Mouse (Mus musculus) forebrain, embryonic 12.5 days (tissue): ENCODE data around the gene Arl15. TPM values are rescaled to one million over a fixed set of nuclear protein-coding genes. Genes with fewer than 3 reads are reported as not detected.

Experiments used
- ATAC-seq: fragments of 200-750 bp; cut with Nextera tagmentation; 2 replicates; pipeline ENCODE4 v1.8.0; 2017; ENCODE audit warnings: moderate TSS enrichment; ENCODE audit not compliant: low FRiP score
- H3K27ac ChIP-seq: fragments of 300-500 bp; sonication (generic); 2 replicates; pipeline ENCODE4 v1.5.1; 2016; ENCODE audit warnings: mild to moderate bottlenecking
- H3K27me3 ChIP-seq: fragments of 300-500 bp; sonication (generic); 2 replicates; pipeline ENCODE4 v1.6.1; 2016; ENCODE audit warnings: mild to moderate bottlenecking
- H3K36me3 ChIP-seq: fragments of 300-500 bp; sonication (generic); replicated peaks from 2 replicates; pipeline ENCODE4 v1.6.1; 2016; ENCODE audit warnings: mild to moderate bottlenecking
- H3K4me1 ChIP-seq: fragments of 300-500 bp; sonication (generic); 2 replicates; pipeline ENCODE4 v1.6.1; 2016
- H3K4me2 ChIP-seq: fragments of 300-500 bp; sonication (generic); 2 replicates; pipeline ENCODE4 v1.6.1; 2016; ENCODE audit warnings: mild to moderate bottlenecking, moderate library complexity
- H3K4me3 ChIP-seq: fragments of 300-500 bp; sonication (generic); replicated peaks from 2 replicates; pipeline ENCODE4 v1.5.1; 2016; ENCODE audit warnings: mild to moderate bottlenecking
- H3K9ac ChIP-seq: fragments of 300-500 bp; sonication (generic); 2 replicates; pipeline ENCODE4 v1.6.1; 2016; ENCODE audit warnings: mild to moderate bottlenecking
- H3K9me3 ChIP-seq: fragments of 300-500 bp; sonication (generic); 2 replicates; pipeline ENCODE4 v1.6.1; 2016
- WGBS: fragments of 180-500 bp; shearing (Covaris S2); methylation state at CpG from one replicate; pipeline ENCODE4 v1.1.7; 2016; 5-methylcytosine and 5-hydroxymethylcytosine counted together
- polyA plus RNA-seq: library from polyadenylated mRNA; unstranded; fragments of >200 nt; fragmentation: Nextera tagmentation; extraction: Ambion mirVana; gene quantifications from 2 replicates; pipeline ENCODE4 v1.2.1, GENCODE M21; 2016

Gene Arl15
- polyA plus RNA-seq, 1 experiment from 2014 or later = 16.9 TPM

DNA sequence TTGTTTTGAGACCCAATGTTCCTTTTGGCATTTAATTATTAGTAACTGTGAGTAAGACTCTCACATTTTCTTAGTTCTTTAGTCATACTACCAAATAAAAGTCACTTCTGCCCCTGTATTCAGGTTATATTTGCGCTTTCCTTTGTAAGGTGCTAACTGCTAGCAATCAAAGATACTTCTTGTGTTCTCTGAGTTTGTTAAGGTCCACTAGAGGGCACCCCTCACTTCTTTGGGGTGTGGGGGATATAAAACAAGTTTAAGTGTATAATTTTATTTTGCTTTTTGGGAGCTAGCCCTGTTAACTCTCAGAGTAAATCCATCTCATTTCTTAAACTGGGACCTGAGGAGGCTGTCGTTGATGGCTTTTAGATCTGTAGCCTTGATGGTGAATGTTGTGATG is 73.4 kb downstream of the Arl15 start:
- H3K4me2 ChIP-seq = no peak overlapping the region
- WGBS = 95% methylated on average over 2 of the region's 2 CpGs
- ATAC-seq = no peak
- no peaks in the 10 kb centered on the region for H3K27me3 ChIP-seq
- no peak overlapping the region for H3K27ac ChIP-seq
- H3K9me3 ChIP-seq = no peaks in the 10 kb centered on the region
- H3K9ac ChIP-seq = no peak overlapping the region
- no peak overlapping the region for H3K4me3 ChIP-seq
- no peaks in the 10 kb centered on the region for H3K36me3 ChIP-seq
- peaks cover 8% of the 10 kb centered on the region; the same call in 1 of the 2 replicates for H3K4me1 ChIP-seq

DNA sequence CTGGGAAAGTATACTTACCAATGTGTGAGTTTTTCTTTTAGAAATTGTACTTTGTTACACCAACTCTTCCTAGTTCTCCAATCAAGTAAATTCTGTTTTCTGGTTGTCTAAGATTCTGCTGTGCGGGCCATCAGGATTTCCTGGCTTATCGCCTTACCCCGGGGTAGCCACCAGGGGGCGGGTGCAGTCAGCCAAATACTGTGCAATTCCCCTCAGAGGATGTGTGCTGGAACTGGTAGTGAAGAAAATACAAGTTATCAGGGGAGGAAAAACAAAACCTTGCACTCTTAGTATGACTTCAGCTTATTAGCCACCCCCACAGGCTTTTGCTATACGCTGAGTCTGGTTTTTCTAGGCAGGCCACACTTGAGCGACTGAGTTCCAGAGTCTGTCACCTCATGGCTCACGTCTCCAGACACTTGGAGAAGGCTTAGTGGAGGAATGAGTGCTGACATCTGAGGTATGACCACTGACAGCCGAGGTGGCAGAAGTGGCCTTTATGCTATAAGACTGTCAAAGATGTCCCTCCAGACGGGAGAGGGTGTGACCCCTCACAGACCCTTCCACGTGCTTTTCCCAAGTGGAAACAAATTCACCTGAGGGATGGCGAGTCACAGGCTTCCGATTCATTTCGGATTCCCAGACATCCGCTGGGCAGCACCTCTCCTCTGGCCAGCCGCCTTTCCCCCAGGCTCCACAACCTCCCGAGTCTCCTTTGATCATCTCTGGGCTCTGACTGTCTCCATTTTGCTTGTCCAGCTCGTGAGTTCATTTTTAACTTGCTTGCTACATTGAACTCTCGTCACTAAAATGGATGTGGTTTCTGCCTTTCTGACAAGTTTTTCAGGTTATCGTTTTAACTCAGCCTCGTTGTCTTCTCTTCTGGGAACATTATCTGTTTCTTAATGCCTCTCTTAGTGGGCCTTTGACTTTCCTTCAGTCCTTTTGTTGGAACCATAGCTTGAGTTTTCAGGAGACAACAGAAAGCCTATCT is 75.2 kb downstream of the Arl15 start:
- no peak overlapping the region for H3K4me2 ChIP-seq
- H3K4me3 ChIP-seq = no peak overlapping the region
- 68% methylated on average over 20 of the region's 20 CpGs for WGBS
- H3K27me3 ChIP-seq = no peaks in the 10 kb centered on the region
- H3K9me3 ChIP-seq = no peaks in the 10 kb centered on the region
- H3K27ac ChIP-seq = no peak overlapping the region
- H3K4me1 ChIP-seq = peaks cover 6% of the 10 kb centered on the region; the same call in 1 of the 2 replicates
- peak; percentile 42; the same call in 1 of the 2 replicates for ATAC-seq
- H3K36me3 ChIP-seq = no peaks in the 10 kb centered on the region
- no peak overlapping the region for H3K9ac ChIP-seq

DNA sequence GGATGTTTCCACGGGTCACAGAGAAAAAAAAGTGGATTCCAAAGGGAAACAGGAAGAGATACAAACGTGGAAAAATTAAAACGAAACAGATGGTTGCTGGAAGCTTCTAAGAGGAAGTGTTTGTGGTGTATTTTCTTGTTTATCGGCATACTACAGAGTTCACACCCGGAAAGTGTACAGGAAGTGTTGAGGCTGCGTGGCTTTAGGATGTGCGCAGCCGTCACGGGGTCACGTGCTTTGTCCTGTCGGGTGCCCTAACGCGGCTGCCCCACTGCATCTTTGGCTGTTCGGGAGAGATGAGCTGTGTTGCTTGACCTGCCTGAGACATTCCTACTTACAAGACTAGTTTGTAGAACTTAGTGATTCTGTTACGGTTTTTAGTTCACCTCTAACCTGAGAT is 76.1 kb downstream of the Arl15 start:
- H3K4me1 ChIP-seq = peaks cover 3% of the 10 kb centered on the region; the same call in 1 of the 2 replicates
- H3K4me3 ChIP-seq = no peak overlapping the region
- no peaks in the 10 kb centered on the region for H3K27me3 ChIP-seq
- H3K9me3 ChIP-seq = no peaks in the 10 kb centered on the region
- no peak for ATAC-seq
- WGBS = 87% methylated on average over 15 of the region's 15 CpGs
- no peaks in the 10 kb centered on the region for H3K36me3 ChIP-seq
- no peak overlapping the region for H3K4me2 ChIP-seq
- no peak overlapping the region for H3K9ac ChIP-seq
- H3K27ac ChIP-seq = no peak overlapping the region

DNA sequence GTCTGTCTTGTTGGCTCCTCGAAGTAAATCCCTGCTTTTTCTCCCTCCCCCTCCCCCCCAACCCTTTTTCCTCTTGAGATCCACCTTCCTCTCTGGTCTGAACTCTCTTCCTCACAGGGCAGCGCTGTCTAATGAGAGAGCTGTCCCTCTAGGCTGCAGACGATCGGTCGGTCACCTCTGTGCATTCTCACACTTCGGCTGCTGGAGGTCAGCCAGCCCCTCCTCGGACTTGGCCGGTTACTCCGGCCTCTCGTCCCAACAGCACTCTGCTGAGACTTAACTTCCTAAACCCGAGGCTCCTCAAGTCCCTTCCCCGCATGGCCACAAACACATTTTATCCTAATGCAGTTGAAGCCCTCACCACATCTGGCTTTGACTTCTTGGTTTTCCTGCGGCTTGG is 77.5 kb downstream of the Arl15 start:
- Histone ChIP-seq H3K36me3 (no peaks in the 10 kb centered on the region), H3K27ac (no peak overlapping the region), H3K4me3 (no peak overlapping the region), H3K9ac (no peak overlapping the region), H3K27me3 (no peaks in the 10 kb centered on the region), H3K4me1 (peaks cover 4% of the 10 kb centered on the region), H3K4me2 (no peak overlapping the region), H3K9me3 (no peaks in the 10 kb centered on the region)
- 76% methylated on average over 13 of the region's 13 CpGs for WGBS
- ATAC-seq = no peak

DNA sequence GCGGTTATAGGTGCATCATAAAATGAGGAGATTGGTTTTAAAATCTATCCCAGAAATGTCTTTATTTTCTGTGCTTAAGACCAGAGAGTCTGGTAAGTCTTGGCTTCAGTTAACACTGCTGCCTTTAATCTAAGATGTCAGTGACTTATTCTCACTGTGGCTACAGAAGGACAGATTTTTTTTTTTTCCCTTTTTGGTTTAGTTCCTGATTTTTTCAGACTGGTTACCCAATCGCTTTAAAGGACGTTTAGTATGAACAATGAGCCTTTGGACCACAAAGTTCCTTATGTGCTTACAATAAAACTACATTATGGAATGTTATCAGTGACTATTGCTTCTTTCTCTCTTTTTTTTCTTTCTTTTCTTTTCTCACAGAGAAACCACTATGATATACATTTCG is 81.4 kb downstream of the Arl15 start:
- 62% methylated on average over 4 of the region's 4 CpGs for WGBS
- ATAC-seq = no peak
- H3K36me3 ChIP-seq = no peaks in the 10 kb centered on the region

DNA sequence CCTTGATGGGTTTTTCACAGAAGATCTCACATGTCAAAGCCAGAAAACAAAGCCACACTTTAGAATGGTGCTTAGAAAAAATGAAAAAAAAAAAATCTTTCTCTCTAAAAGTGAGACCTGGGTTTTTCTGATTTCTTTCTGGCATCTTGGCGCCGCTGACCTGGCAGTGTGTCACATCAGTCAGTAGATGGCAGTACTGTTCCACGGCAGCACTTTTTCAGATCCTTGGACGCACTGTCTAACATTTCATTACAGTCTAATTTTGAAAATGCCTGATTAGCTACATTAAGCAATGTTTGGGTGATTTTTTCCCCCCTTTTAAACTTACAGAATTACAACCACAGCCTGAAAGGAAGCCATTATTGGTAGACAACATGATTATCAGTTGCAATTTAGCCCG is 83.1 kb downstream of the Arl15 start:
- no peaks in the 10 kb centered on the region for H3K27me3 ChIP-seq
- peak; percentile 49; the same call in 1 of the 2 replicates for ATAC-seq
- H3K4me1 ChIP-seq = peaks cover 47% of the 10 kb centered on the region
- H3K36me3 ChIP-seq = no peaks in the 10 kb centered on the region
- no peak overlapping the region for H3K27ac ChIP-seq
- no peak overlapping the region for H3K9ac ChIP-seq
- H3K4me3 ChIP-seq = no peak overlapping the region
- H3K4me2 ChIP-seq = no peak overlapping the region
- WGBS = 8% methylated on average over 5 of the region's 5 CpGs
- H3K9me3 ChIP-seq = no peaks in the 10 kb centered on the region

More for the DNA sequence above, 81.4 kb downstream of the Arl15 start:
- Histone ChIP-seq H3K4me2 (no peak overlapping the region), H3K9me3 (no peaks in the 10 kb centered on the region), H3K4me3 (no peak overlapping the region), H3K27ac (no peak overlapping the region), H3K9ac (no peak overlapping the region), H3K27me3 (no peaks in the 10 kb centered on the region), H3K4me1 (peaks cover 38% of the 10 kb centered on the region)

DNA sequence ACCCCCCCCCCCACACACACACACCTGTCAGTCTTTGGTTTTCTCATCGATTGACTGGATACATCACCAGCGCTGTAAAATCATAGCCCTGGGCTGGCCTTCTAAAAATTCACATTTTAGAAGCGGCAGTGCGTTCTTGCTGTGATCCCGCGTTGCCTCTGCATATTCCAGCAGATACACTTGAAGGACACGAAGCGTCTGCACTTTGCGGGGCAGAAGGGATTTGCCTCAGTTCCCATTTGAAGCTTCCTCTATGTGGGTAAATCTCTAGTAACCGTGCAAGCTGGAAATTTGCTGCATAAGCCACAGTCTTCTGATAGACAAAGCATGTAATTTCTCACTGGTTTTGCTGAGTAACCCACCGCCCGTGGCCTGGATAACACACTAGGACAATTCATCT is 84.3 kb downstream of the Arl15 start:
- Histone ChIP-seq H3K9me3 (no peaks in the 10 kb centered on the region), H3K27ac (no peak overlapping the region), H3K4me3 (no peak overlapping the region), H3K4me2 (no peak overlapping the region), H3K36me3 (no peaks in the 10 kb centered on the region), H3K4me1 (peaks cover 54% of the 10 kb centered on the region), H3K9ac (no peak overlapping the region), H3K27me3 (no peaks in the 10 kb centered on the region)
- whole genome bisulfite sequencing = 63% methylated on average over 12 of the region's 12 CpGs
- ATAC-seq = no peak

DNA sequence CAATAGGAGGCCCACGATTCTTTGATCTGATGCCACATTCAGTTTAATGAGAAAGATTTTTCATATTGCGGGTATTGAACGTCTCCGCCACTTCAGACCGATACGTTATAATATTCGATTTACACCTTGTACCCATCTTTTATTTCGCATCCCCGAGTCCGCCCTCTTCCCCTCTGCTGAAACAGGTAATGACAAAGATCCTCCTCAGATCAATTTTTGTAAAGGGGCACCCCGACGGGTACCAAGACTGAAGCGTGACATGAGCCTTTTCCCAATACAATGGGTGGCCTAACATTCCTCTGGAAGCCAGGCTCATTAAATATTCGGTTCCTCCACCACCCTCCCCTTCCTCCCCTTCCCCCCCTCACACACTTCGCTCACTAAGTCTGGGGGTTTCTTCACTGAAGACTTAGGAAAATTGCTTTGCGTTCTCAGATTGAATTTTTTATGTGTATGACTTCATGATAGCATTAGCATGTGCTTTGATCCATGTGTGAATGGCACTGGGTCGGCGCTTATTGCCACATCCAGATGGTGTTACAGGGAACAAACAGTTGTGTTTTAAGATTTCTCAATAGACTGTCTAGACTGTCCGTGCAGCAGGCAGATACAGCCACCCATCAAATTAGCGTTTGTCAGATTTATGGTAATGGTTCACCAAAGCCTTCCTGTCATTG is 85.5 kb downstream of the Arl15 start:
- Histone ChIP-seq H3K27ac (no peak overlapping the region), H3K36me3 (no peaks in the 10 kb centered on the region), H3K4me3 (no peak overlapping the region), H3K27me3 (no peaks in the 10 kb centered on the region), H3K4me2 (peak overlapping the region; percentile 39), H3K9me3 (no peaks in the 10 kb centered on the region), H3K4me1 (peaks cover 54% of the 10 kb centered on the region), H3K9ac (no peak overlapping the region)
- peak; percentile 72 for ATAC-seq
- WGBS = 18% methylated on average over 20 of the region's 20 CpGs

DNA sequence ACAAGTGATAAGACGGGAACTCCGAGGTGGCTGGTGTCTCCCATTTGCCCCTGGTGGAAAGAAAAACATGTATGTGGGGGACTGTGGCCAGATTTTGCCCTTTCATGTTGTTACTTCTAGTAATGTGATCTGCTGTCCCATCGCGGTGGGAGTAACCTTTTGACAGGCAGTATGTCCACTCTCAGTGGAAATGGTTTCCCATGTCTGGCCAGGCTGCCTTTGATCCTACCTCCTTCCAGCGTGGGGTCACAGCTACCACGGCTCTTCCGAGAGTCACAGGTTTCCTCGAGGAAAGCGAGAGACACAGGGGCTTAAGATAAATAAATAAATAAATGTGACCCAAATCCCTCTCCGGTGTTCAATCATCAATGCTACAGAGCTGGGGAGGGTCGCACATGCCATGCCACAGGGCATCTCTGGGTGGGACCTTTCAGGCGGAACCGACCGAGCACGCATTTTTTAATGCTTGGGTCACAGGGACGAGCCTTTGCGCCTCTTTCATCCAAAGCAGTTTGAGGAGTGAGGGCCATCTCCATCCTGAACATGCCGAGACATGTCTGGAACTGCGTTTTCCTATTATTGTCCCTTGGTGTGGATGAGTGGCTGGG is 86.4 kb downstream of the Arl15 start:
- no peak overlapping the region for H3K4me3 ChIP-seq
- 23% methylated on average over 19 of the region's 19 CpGs for WGBS
- peak overlapping the region; percentile 39 for H3K4me2 ChIP-seq
- H3K27me3 ChIP-seq = no peaks in the 10 kb centered on the region
- no peak overlapping the region for H3K27ac ChIP-seq
- no peak for ATAC-seq
- no peaks in the 10 kb centered on the region for H3K36me3 ChIP-seq
- peaks cover 54% of the 10 kb centered on the region for H3K4me1 ChIP-seq
- no peaks in the 10 kb centered on the region for H3K9me3 ChIP-seq
- H3K9ac ChIP-seq = no peak overlapping the region

DNA sequence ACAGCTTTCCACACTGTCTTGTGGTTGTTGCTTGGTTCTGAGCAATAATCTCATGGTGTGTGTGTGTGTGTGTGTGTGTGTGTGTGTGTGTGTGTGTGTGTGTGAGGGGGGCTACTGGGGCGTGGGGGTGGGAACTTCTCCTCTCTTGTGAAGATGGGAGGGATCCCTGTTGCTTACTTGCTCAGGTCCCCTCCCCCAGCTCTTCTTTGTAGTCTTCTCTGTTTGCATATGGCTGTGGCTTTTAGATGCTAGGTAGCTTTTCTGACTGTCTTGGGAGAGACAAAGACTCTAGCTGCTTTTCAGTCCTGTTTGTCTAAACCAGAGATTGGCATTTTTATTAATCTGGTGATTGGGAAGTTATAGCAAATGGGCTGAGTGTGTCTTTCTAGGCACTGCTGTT is 88.7 kb downstream of the Arl15 start:
- Histone ChIP-seq H3K27me3 (no peaks in the 10 kb centered on the region), H3K9me3 (no peaks in the 10 kb centered on the region), H3K36me3 (no peaks in the 10 kb centered on the region), H3K4me2 (no peak overlapping the region), H3K4me1 (peaks cover 62% of the 10 kb centered on the region), H3K9ac (no peak overlapping the region), H3K4me3 (no peak overlapping the region), H3K27ac (no peak overlapping the region)
- no peak for ATAC-seq
- WGBS = 33% methylated on average over 1 of the region's 1 CpGs

DNA sequence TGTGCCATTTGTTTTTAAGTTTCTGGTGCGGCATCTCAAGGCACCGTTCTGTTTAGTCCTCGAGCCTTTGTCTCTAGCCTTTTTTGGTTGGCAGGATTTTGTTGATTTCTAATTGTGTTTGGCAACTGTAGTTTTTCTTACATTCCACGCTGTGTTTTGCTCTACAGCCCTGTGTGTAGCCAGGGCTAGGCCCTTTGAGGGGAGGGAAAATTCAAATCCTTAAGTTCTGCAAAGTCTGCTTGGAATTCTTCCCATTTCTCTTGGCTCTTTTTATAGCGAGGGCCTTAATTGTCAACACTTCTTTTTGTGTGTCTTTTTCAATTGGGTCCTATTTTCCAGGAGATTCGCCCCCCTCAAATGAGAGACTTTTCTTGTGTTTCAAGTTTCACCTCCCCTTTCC is 92.8 kb downstream of the Arl15 start:
- Histone ChIP-seq H3K4me3 (no peak overlapping the region), H3K27ac (no peak overlapping the region), H3K4me2 (no peak overlapping the region), H3K27me3 (0 out of 2 replicates have a peak, but pooled peaks cover 10% of the 10 kb centered on the region), H3K4me1 (peaks cover 48% of the 10 kb centered on the region), H3K9ac (no peak overlapping the region), H3K36me3 (no peaks in the 10 kb centered on the region), H3K9me3 (no peaks in the 10 kb centered on the region)
- no peak for ATAC-seq
- WGBS = 20% methylated on average over 6 of the region's 6 CpGs

DNA sequence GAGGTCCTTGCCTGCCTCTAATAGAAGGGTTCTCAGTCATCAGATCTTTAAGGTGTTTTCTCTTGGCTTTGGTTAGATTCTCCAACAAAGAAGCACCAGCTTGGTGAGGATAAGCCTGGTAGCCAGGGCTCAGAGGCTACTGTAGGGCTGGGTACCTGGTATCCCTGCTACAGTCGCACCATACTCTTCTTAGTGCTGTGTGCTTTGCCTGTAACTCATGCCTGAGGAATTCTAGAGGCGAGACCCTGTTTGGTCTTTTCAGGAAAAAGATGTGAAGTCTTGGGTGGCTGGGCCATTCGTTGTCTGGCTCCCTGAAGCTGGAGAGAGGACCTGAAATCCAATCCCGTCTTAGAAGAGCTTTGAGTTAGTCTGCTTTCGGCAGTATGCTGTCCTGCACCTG is 93.8 kb downstream of the Arl15 start:
- no peak overlapping the region for H3K4me3 ChIP-seq
- 52% methylated on average over 5 of the region's 5 CpGs for WGBS
- H3K9me3 ChIP-seq = no peaks in the 10 kb centered on the region
- no peak overlapping the region for H3K4me2 ChIP-seq
- 0 out of 2 replicates have a peak, but pooled peaks cover 10% of the 10 kb centered on the region for H3K27me3 ChIP-seq
- no peak overlapping the region for H3K9ac ChIP-seq
- peaks cover 42% of the 10 kb centered on the region for H3K4me1 ChIP-seq
- H3K27ac ChIP-seq = no peak overlapping the region
- ATAC-seq = no peak
- no peaks in the 10 kb centered on the region for H3K36me3 ChIP-seq
